Mouse (Mus musculus) heart, postnatal 0 days (tissue): Measurements from ENCODE around the gene Gm49325. TPM values are rescaled to one million over a fixed set of nuclear protein-coding genes. Genes with fewer than 3 reads are reported as not detected.
A peak's percentile ranks its signal among the peaks of the same experiment; 100 is the strongest.

ENCODE experiments used
- ATAC-seq: fragments of 200-750 bp; cut with Nextera tagmentation; 2 replicates; pipeline ENCODE4 v1.8.0; 2017; ENCODE audit warnings: low read depth, moderate number of reproducible peaks, moderate library complexity; ENCODE audit not compliant: insufficient read depth
- DNase-seq: peaks from one replicate; pipeline ENCODE4 v3.0.0-alpha.2; 2016; ENCODE audit warnings: low spot score
- H3K27ac ChIP-seq: fragments of 300-500 bp; sonication (generic); 2 replicates; pipeline ENCODE4 v1.5.1; 2014; ENCODE audit warnings: low read depth, mild to moderate bottlenecking
- H3K27me3 ChIP-seq: fragments of 300-500 bp; sonication (generic); 2 replicates; pipeline ENCODE4 v1.6.1; 2014; ENCODE audit warnings: low read length, mixed read lengths; ENCODE audit not compliant: control insufficient read depth, insufficient read depth
- H3K36me3 ChIP-seq: fragments of 300-500 bp; sonication (generic); replicated peaks from 2 replicates; pipeline ENCODE4 v1.6.1; 2014; ENCODE audit warnings: low read length, mixed read lengths; ENCODE audit not compliant: control insufficient read depth, insufficient read depth
- H3K4me1 ChIP-seq: fragments of 300-500 bp; sonication (generic); 2 replicates; pipeline ENCODE4 v1.6.1; 2014; ENCODE audit warnings: antibody characterized with exemption; ENCODE audit not compliant: control insufficient read depth, insufficient read depth
- H3K4me2 ChIP-seq: fragments of 300-500 bp; sonication (generic); 2 replicates; pipeline ENCODE4 v1.6.1; 2014; ENCODE audit warnings: low read depth, mild to moderate bottlenecking, low read length, moderate library complexity
- H3K4me3 ChIP-seq: fragments of 300-500 bp; sonication (generic); 2 replicates; pipeline ENCODE4 v1.5.1; 2014; ENCODE audit warnings: low read depth, low read length
- H3K9ac ChIP-seq: fragments of 300-500 bp; sonication (generic); replicated peaks from 2 replicates; pipeline ENCODE4 v1.6.1; 2014; ENCODE audit warnings: low read depth, low read length, mixed read lengths
- H3K9me3 ChIP-seq: fragments of 300-500 bp; sonication (generic); replicated peaks from 2 replicates; pipeline ENCODE4 v1.6.1; 2016; ENCODE audit warnings: low read length; ENCODE audit not compliant: control insufficient read depth
- CTCF ChIP-seq: IDR thresholded peaks from 2 replicates; pipeline ENCODE4 v1.5.1; 2016; ENCODE audit warnings: antibody characterized with exemption, control low read depth, low read depth
- EP300 ChIP-seq: IDR thresholded peaks from 2 replicates; pipeline ENCODE4 v1.6.1; 2016; ENCODE audit warnings: antibody characterized with exemption, low read depth
- WGBS: fragments of 180-500 bp; shearing (Covaris S2); extraction: QIAGEN DNeasy Blood & Tissue Kit; methylation state at CpG from one replicate; pipeline ENCODE4 v1.1.7; 2014; 5-methylcytosine and 5-hydroxymethylcytosine counted together
- polyA plus RNA-seq: library from polyadenylated mRNA; unstranded; fragments of >200 nt; fragmentation: Nextera tagmentation; extraction: Ambion mirVana; gene quantifications from 2 replicates; pipeline ENCODE4 v1.2.1, GENCODE M21; 2015
- total RNA-seq: library from RNA; depleted of rRNA; stranded (reverse); fragments of >200 nt; gene quantifications from 2 replicates; pipeline ENCODE4 v1.2.3, GENCODE M21; 2014; ENCODE audit warnings: low replicate concordance

Gene Gm49325
- total and polyA plus RNA-seq, 2 experiments from 2014 or later = 13.7 TPM; not detected in 1

DNA sequence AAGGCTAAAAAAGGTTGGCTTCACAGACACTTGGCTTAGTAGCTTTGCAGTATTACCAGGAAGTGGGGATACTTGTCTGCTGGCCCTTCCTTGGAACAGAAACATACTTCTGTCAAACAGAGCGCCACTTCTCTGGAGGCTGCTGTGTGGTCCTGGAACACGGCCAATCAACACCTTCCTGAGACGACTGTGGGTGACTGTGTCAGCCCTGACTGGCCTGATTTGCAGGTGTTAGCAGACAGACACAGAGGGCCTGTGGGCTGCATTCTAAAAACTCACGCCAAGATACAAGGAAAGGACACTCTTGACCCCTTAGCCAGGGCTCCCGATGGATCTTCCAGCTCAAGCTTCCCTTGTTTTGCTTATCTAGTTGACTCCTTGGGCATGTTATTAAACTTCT, 1.0 kb upstream of the Gm49325 start:
- ATAC-seq (no peak), DNase-seq (no peak)
- Histone ChIP-seq H3K4me3 (no peak overlapping the region), H3K9me3 (no peaks in the 10 kb centered on the region), H3K36me3 (peaks cover 4% of the 10 kb centered on the region), H3K27me3 (no peaks in the 10 kb centered on the region), H3K4me2 (no peak overlapping the region), H3K9ac (no peak overlapping the region), H3K4me1 (peaks cover 8% of the 10 kb centered on the region), H3K27ac (peak overlapping the region; percentile 97)
- TF ChIP-seq EP300 (no peak), CTCF (no peak)
- 29% methylated on average over 5 of the region's 5 CpGs for WGBS

GRCm38 (mm10) chr10:77605368-77605767, 629 bp upstream of the Gm49325 start:
- H3K9me3 ChIP-seq = no peaks in the 10 kb centered on the region
- H3K9ac ChIP-seq = 0 out of 2 replicates have a peak overlapping the region, but pooled peaks have one; percentile 4
- H3K36me3 ChIP-seq = peaks cover 8% of the 10 kb centered on the region
- peak overlapping the region; percentile 72 for H3K4me3 ChIP-seq
- no peaks in the 10 kb centered on the region for H3K27me3 ChIP-seq
- H3K27ac ChIP-seq = peak overlapping the region; percentile 97
- peak; percentile 63 for DNase-seq
- H3K4me2 ChIP-seq = peak overlapping the region; percentile 93
- H3K4me1 ChIP-seq = peaks cover 8% of the 10 kb centered on the region
- ATAC-seq = peak; percentile 28
- TF ChIP-seq CTCF (peak; percentile 66), EP300 (no peak)
- 5% methylated on average over 1 of the region's 1 CpGs for WGBS

GRCm38 (mm10) chr10:77606855-77607254, 858 bp downstream of the Gm49325 start:
- 26% methylated on average over 7 of the region's 7 CpGs for WGBS
- H3K4me2 ChIP-seq = peak overlapping the region; percentile 93
- TF ChIP-seq CTCF (no peak), EP300 (no peak)
- H3K9ac ChIP-seq = peak overlapping the region; percentile 82
- peak overlapping the region; percentile 97 for H3K27ac ChIP-seq
- H3K27me3 ChIP-seq = no peaks in the 10 kb centered on the region
- peaks cover 8% of the 10 kb centered on the region for H3K4me1 ChIP-seq
- ATAC-seq (no peak), DNase-seq (no peak)
- peaks cover 23% of the 10 kb centered on the region for H3K36me3 ChIP-seq
- peak overlapping the region; percentile 72 for H3K4me3 ChIP-seq
- no peaks in the 10 kb centered on the region for H3K9me3 ChIP-seq

DNA sequence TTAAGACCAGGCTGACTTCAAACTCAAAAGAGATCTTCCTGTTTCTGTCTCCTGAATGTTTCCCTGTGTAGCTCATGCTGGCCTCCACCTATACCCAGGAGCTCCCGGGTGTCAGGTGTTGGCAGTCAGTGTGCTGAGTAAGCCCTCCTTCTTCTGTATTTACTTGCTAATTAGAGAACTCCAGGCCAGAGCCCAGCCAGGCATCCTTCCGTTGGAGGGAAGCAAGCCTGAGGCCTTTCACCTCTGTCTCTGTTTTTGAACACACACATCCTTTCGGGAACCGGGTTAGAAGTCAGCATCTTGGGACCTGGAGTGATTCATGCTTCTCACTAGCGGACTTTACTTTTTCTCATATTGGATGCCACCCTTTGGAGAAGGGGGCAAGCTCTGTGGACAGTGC, 1.4 kb downstream of the Gm49325 start:
- ATAC-seq (no peak), DNase-seq (no peak)
- Histone ChIP-seq H3K4me2 (peak overlapping the region; percentile 93), H3K4me3 (peak overlapping the region; percentile 72), H3K27me3 (no peaks in the 10 kb centered on the region), H3K36me3 (peaks cover 29% of the 10 kb centered on the region), H3K9ac (0 out of 2 replicates have a peak overlapping the region, but pooled peaks have one; percentile 82), H3K4me1 (peaks cover 8% of the 10 kb centered on the region), H3K9me3 (no peaks in the 10 kb centered on the region), H3K27ac (peak overlapping the region; percentile 97)
- TF ChIP-seq CTCF (no peak), EP300 (no peak)
- WGBS = 61% methylated on average over 5 of the region's 5 CpGs

DNA sequence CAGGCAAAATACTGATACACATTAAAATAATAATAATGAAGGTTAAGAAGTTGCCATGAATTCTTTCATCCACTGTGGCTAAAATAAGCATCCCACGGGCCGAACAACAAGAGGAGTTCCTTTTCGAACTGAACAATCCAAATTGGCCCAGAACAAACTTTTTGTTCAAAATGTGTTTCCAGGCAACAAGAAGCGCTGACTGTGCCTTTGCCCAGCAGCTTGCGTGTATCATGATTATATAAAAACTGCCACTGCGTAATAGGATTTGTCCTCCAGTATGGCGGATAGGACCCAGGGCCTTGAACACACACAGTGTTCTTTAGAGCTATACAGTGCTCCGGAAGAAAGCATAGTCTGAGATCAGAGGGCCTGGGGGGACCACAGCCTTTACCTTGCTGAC, 2.6 kb downstream of the Gm49325 start:
- Histone ChIP-seq H3K9me3 (no peaks in the 10 kb centered on the region), H3K4me1 (peaks cover 8% of the 10 kb centered on the region), H3K4me3 (no peak overlapping the region), H3K9ac (no peak overlapping the region), H3K27me3 (no peaks in the 10 kb centered on the region), H3K36me3 (peaks cover 32% of the 10 kb centered on the region), H3K4me2 (no peak overlapping the region), H3K27ac (no peak overlapping the region)
- DNase-seq = no peak
- no peak for ATAC-seq
- TF ChIP-seq CTCF = no peak
- no peak for TF ChIP-seq EP300
- WGBS = 93% methylated on average over 8 of the region's 8 CpGs

DNA sequence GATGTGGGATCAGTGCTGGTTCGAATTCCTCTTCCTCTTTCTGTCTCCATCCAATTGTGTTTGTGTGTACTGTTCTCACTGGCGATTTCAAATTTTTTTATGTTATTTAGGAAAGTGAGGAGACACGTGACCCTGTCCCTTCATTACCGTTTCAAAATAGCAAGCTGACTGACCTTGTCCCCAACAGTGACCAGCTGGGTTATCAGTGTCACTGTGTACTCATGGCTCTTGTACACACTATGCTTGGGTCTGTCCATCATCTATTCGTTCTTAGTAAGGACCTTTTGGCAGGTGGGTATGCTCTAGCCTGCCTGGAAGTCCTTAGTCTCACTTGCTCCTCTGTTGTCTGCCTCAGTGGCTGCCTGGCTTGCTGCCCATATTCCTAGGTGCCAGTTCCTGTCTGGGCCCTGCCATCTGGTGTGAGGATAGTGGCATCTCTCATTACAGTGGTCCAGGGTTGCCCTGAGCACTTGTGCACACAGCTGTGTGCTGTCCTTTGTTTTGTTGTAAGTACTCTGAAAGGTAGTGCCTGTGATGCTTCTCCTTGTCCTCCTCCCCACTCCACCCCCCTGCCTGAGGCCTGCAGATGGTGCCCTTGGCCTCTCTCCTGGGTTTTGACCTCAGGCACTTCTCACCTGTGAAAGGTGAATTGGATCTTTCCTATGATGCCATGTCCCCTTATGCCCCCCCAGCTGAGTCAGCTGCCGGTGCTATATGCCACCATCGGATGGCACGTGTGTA, 4.4 kb downstream of the Gm49325 start:
- peaks cover 8% of the 10 kb centered on the region for H3K4me1 ChIP-seq
- H3K27me3 ChIP-seq = no peaks in the 10 kb centered on the region
- ATAC-seq = no peak
- H3K4me2 ChIP-seq = no peak overlapping the region
- no peak overlapping the region for H3K9ac ChIP-seq
- 78% methylated on average over 8 of the region's 8 CpGs for WGBS
- DNase-seq = no peak
- peaks cover 49% of the 10 kb centered on the region for H3K36me3 ChIP-seq
- no peak overlapping the region for H3K27ac ChIP-seq
- H3K9me3 ChIP-seq = no peaks in the 10 kb centered on the region
- no peak for TF ChIP-seq CTCF
- no peak overlapping the region for H3K4me3 ChIP-seq
